Mouse (Mus musculus): ENCODE results near the gene D930020B18Rik.

Gene D930020B18Rik

GRCm38 (mm10) chr10:121705399-121706163, 64.2 kb downstream of the D930020B18Rik start:
- DNase-seq (ENCODE audit: low spot score), result no peak

GRCm38 (mm10) chr10:121716862-121717261, 75.5 kb downstream of the D930020B18Rik start:
- DNase-seq (ENCODE audit: low spot score), result no peak

GRCm38 (mm10) chr10:121718896-121719585, 77.7 kb downstream of the D930020B18Rik start:
- no peak for DNase-seq (ENCODE audit: low spot score)

GRCm38 (mm10) chr10:121720701-121721100, 79.3 kb downstream of the D930020B18Rik start:
- DNase-seq (ENCODE audit: low spot score), result no peak

- DNase-seq (ENCODE audit: low spot score), result no peak
Measured at GRCm38 (mm10) chr10:121726505-121726904, 85.1 kb downstream of the D930020B18Rik start.

GRCm38 (mm10) chr10:121727151-121727550, 85.8 kb downstream of the D930020B18Rik start:
- no peak for DNase-seq (ENCODE audit: low spot score)

- DNase-seq (ENCODE audit: low spot score), result no peak
Measured at GRCm38 (mm10) chr10:121728226-121728625, 86.8 kb downstream of the D930020B18Rik start.

- no peak for DNase-seq (ENCODE audit: low spot score)
Measured at GRCm38 (mm10) chr10:121731048-121731725, 89.8 kb downstream of the D930020B18Rik start.

- no peak for DNase-seq (ENCODE audit: low spot score)
Measured at GRCm38 (mm10) chr10:121732542-121732941, 91.2 kb downstream of the D930020B18Rik start.

GRCm38 (mm10) chr10:121737256-121737655, 95.9 kb downstream of the D930020B18Rik start:
- DNase-seq (ENCODE audit: low spot score), result no peak

- DNase-seq (ENCODE audit: low spot score), result peak; percentile 85
Measured at GRCm38 (mm10) chr10:121739548-121740505, 98.4 kb downstream of the D930020B18Rik start, which contains the start of gene BC048403. TSS of gene BC048403 (plus strand) at chr10:121739937.

GRCm38 (mm10) chr10:121742336-121742735, 100.9 kb downstream of the D930020B18Rik start:
- DNase-seq (ENCODE audit: low spot score), result no peak
